Mouse (Mus musculus) midbrain, embryonic 12.5 days (tissue): ENCODE measurements around the gene Tyrp1. TPM values are rescaled to one million over a fixed set of nuclear protein-coding genes. Genes with fewer than 3 reads are reported as not detected.

Source experiments
- ATAC-seq: fragments of 200-750 bp; cut with Nextera tagmentation; 2 replicates; pipeline ENCODE4 v1.8.0; 2017; ENCODE audit warnings: low read depth, moderate TSS enrichment, moderate library complexity; ENCODE audit not compliant: low FRiP score
- H3K27ac ChIP-seq: fragments of 300-500 bp; sonication (generic); replicated peaks from 2 replicates; pipeline ENCODE4 v1.5.1; 2016; ENCODE audit warnings: mild to moderate bottlenecking
- H3K27me3 ChIP-seq: fragments of 300-500 bp; sonication (generic); 2 replicates; pipeline ENCODE4 v1.6.1; 2016; ENCODE audit warnings: mild to moderate bottlenecking
- H3K36me3 ChIP-seq: fragments of 300-500 bp; sonication (generic); 2 replicates; pipeline ENCODE4 v1.6.1; 2016
- H3K4me1 ChIP-seq: fragments of 300-500 bp; sonication (generic); 2 replicates; pipeline ENCODE4 v1.6.1; 2016
- H3K4me2 ChIP-seq: fragments of 300-500 bp; sonication (generic); replicated peaks from 2 replicates; pipeline ENCODE4 v1.6.1; 2016; ENCODE audit warnings: mild to moderate bottlenecking, moderate library complexity
- H3K4me3 ChIP-seq: fragments of 300-500 bp; sonication (generic); 2 replicates; pipeline ENCODE4 v1.5.1; 2016; ENCODE audit warnings: mild to moderate bottlenecking
- H3K9ac ChIP-seq: fragments of 300-500 bp; sonication (generic); replicated peaks from 2 replicates; pipeline ENCODE4 v1.6.1; 2016; ENCODE audit warnings: mild to moderate bottlenecking, moderate library complexity
- H3K9me3 ChIP-seq: fragments of 300-500 bp; sonication (generic); 2 replicates; pipeline ENCODE4 v1.6.1; 2016; ENCODE audit warnings: mild to moderate bottlenecking
- WGBS: fragments of 180-500 bp; shearing (Covaris S2); methylation state at CpG from one replicate; pipeline ENCODE4 v1.1.7; 2016; 5-methylcytosine and 5-hydroxymethylcytosine counted together
- polyA plus RNA-seq: library from polyadenylated mRNA; unstranded; fragments of >200 nt; fragmentation: Nextera tagmentation; extraction: Ambion mirVana; gene quantifications from 2 replicates; pipeline ENCODE4 v1.2.1, GENCODE M21; 2016

Gene Tyrp1
- polyA plus RNA-seq, 1 experiment from 2014 or later, result 0.31 TPM

GRCm38 (mm10) chr4:80863906-80864305 lies 30.0 kb downstream of the Tyrp1 start:
- H3K27me3 ChIP-seq, result no peaks in the 10 kb centered on the region
- H3K4me2 ChIP-seq, result no peak overlapping the region
- H3K4me1 ChIP-seq, result peaks cover 6% of the 10 kb centered on the region
- no peak overlapping the region for H3K9ac ChIP-seq
- H3K36me3 ChIP-seq, result no peaks in the 10 kb centered on the region
- no peaks in the 10 kb centered on the region for H3K9me3 ChIP-seq
- 66% methylated on average over 7 of the region's 7 CpGs for WGBS
- no peak overlapping the region for H3K27ac ChIP-seq
- H3K4me3 ChIP-seq, result no peak overlapping the region
- ATAC-seq, result no peak

GRCm38 (mm10) chr4:80864511-80864922 lies 30.6 kb downstream of the Tyrp1 start:
- Histone ChIP-seq H3K4me2 (peak overlapping the region; percentile 57), H3K9ac (peak overlapping the region; percentile 53), H3K4me3 (peak overlapping the region; percentile 33), H3K4me1 (peaks cover 6% of the 10 kb centered on the region), H3K36me3 (no peaks in the 10 kb centered on the region), H3K9me3 (no peaks in the 10 kb centered on the region), H3K27ac (0 out of 2 replicates have a peak overlapping the region, but pooled peaks have one; percentile 4), H3K27me3 (no peaks in the 10 kb centered on the region)
- 1% methylated on average over 17 of the region's 17 CpGs for WGBS
- peak; percentile 93 for ATAC-seq

DNA sequence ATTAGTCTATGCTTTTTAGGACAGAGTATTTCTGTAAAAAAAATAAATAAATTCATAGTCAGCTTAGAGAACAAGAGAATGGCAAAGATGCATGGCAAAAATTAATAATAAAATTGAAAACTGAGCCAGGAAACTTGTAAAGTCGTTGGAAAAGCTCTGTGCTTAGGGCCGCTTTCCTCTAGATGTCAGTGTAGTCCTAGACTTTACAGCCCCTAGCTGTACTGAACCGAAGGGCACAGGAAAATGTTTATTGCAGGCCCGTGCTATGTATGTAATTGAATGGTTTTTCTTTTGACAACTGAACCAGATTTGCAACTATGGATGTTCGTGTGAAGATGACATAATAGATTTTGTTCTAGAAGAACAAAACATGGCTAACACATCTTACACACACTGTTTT lies 32.1 kb downstream of the Tyrp1 start:
- WGBS, result 29% methylated on average over 5 of the region's 5 CpGs
- H3K4me2 ChIP-seq, result no peak overlapping the region
- no peaks in the 10 kb centered on the region for H3K9me3 ChIP-seq
- no peak overlapping the region for H3K4me3 ChIP-seq
- H3K27me3 ChIP-seq, result no peaks in the 10 kb centered on the region
- 0 out of 2 replicates have a peak, but pooled peaks have one; percentile 59 for ATAC-seq
- H3K27ac ChIP-seq, result no peak overlapping the region
- H3K36me3 ChIP-seq, result no peaks in the 10 kb centered on the region
- peaks cover 6% of the 10 kb centered on the region for H3K4me1 ChIP-seq
- no peak overlapping the region for H3K9ac ChIP-seq

- Histone ChIP-seq H3K9ac (no peak overlapping the region), H3K27me3 (no peaks in the 10 kb centered on the region), H3K4me2 (no peak overlapping the region), H3K27ac (no peak overlapping the region), H3K9me3 (no peaks in the 10 kb centered on the region), H3K36me3 (no peaks in the 10 kb centered on the region), H3K4me1 (peaks cover 3% of the 10 kb centered on the region), H3K4me3 (no peak overlapping the region)
- ATAC-seq, result no peak
- 65% methylated on average over 2 of the region's 2 CpGs for WGBS
Observed at GRCm38 (mm10) chr4:80869598-80869997, 35.7 kb downstream of the Tyrp1 start.

- no peak overlapping the region for H3K4me3 ChIP-seq
- H3K4me1 ChIP-seq, result no peaks in the 10 kb centered on the region
- ATAC-seq, result 0 out of 2 replicates have a peak, but pooled peaks have one; percentile 42
- H3K36me3 ChIP-seq, result no peaks in the 10 kb centered on the region
- H3K9ac ChIP-seq, result no peak overlapping the region
- 43% methylated on average over 6 of the region's 6 CpGs for WGBS
- no peaks in the 10 kb centered on the region for H3K27me3 ChIP-seq
- no peak overlapping the region for H3K4me2 ChIP-seq
- no peaks in the 10 kb centered on the region for H3K9me3 ChIP-seq
- H3K27ac ChIP-seq, result no peak overlapping the region
Observed at GRCm38 (mm10) chr4:80872847-80873644, 39.1 kb downstream of the Tyrp1 start.

DNA sequence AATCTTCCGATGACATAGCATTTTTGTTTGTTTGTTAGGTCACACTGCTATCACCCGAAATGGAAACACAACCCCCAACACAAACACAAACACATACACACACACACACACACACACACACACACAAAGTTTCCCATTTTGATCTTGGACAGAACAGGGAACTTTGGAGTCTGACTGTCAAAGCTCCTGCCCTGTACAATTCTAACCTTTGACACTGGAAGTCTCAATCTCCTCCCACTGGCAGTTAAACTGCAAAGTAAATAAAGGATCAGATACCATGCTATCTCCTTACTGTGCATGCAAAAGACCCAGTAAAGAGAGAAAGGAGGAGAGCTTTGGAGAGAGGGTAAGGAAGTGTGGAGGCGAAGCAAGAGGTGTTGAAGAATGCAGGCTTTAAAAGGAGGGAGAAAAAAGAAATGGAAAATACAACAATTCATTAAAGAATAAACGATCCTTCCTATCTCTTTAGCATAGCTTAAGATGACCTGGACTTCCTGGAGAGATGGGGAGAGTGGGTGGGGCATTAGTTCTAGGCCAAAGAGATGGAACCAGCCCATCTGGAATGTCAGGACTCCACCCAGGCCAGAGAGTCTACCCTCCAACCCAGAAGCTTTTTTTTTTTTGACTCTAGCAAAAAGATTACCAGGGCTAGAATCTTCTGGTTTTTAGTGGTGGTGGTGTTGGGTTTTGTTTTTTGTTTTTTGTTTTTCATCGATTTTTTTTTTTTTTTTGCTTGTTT lies 40.4 kb downstream of the Tyrp1 start:
- 60% methylated on average over 5 of the region's 5 CpGs for WGBS

GRCm38 (mm10) chr4:80875055-80875454 lies 41.1 kb downstream of the Tyrp1 start:
- H3K4me1 ChIP-seq, result no peaks in the 10 kb centered on the region
- H3K36me3 ChIP-seq, result no peaks in the 10 kb centered on the region
- ATAC-seq, result no peak
- H3K9ac ChIP-seq, result no peak overlapping the region
- no peaks in the 10 kb centered on the region for H3K9me3 ChIP-seq
- H3K4me3 ChIP-seq, result no peak overlapping the region
- 71% methylated on average over 4 of the region's 4 CpGs for WGBS
- no peaks in the 10 kb centered on the region for H3K27me3 ChIP-seq
- H3K27ac ChIP-seq, result no peak overlapping the region
- H3K4me2 ChIP-seq, result no peak overlapping the region

More for the DNA sequence above, 40.4 kb downstream of the Tyrp1 start:
- H3K4me3 ChIP-seq, result no peak overlapping the region
- no peaks in the 10 kb centered on the region for H3K9me3 ChIP-seq
- no peaks in the 10 kb centered on the region for H3K36me3 ChIP-seq
- no peak for ATAC-seq
- no peak overlapping the region for H3K27ac ChIP-seq
- no peak overlapping the region for H3K9ac ChIP-seq
- H3K27me3 ChIP-seq, result no peaks in the 10 kb centered on the region
- no peak overlapping the region for H3K4me2 ChIP-seq
- H3K4me1 ChIP-seq, result no peaks in the 10 kb centered on the region

DNA sequence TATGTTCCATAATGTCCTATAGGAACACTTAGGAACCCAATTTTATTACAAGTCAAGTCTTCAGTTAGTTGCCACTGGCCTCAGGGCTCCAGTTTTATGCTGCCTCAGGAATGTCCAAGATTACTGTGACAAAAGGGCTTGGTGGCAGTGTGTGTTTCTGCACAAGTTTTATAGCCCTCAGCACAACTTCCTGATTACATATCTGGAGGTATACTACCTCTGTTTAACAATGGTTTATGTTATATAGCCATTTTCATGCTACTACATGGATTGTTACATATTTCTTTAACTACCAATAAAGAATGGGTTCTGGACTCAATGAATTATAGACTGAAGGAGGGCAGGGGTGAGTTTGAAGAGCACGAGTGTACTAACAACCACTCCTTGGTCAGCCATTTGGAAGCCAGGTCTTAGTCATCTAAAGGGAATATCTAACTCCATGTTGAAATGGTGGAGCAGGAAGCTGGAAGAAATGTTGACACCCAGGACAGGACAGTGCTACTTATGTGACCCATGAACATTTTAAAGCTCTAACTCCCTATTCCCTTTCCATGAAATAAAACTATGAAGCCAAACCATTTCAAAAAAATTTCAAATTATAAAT lies 48.2 kb downstream of the Tyrp1 start:
- Histone ChIP-seq H3K4me2 (no peak overlapping the region), H3K4me1 (no peaks in the 10 kb centered on the region), H3K4me3 (no peak overlapping the region), H3K27me3 (no peaks in the 10 kb centered on the region), H3K9me3 (no peaks in the 10 kb centered on the region), H3K27ac (no peak overlapping the region), H3K9ac (no peak overlapping the region), H3K36me3 (no peaks in the 10 kb centered on the region)
- 88% methylated on average over 1 of the region's 1 CpGs for WGBS
- no peak for ATAC-seq

GRCm38 (mm10) chr4:80886631-80887030 lies 52.7 kb downstream of the Tyrp1 start:
- no peaks in the 10 kb centered on the region for H3K36me3 ChIP-seq
- no peak overlapping the region for H3K27ac ChIP-seq
- no peak overlapping the region for H3K9ac ChIP-seq
- H3K9me3 ChIP-seq, result no peaks in the 10 kb centered on the region
- H3K27me3 ChIP-seq, result no peaks in the 10 kb centered on the region
- H3K4me2 ChIP-seq, result no peak overlapping the region
- H3K4me1 ChIP-seq, result no peaks in the 10 kb centered on the region
- 88% methylated on average over 4 of the region's 4 CpGs for WGBS
- no peak overlapping the region for H3K4me3 ChIP-seq
- ATAC-seq, result no peak

DNA sequence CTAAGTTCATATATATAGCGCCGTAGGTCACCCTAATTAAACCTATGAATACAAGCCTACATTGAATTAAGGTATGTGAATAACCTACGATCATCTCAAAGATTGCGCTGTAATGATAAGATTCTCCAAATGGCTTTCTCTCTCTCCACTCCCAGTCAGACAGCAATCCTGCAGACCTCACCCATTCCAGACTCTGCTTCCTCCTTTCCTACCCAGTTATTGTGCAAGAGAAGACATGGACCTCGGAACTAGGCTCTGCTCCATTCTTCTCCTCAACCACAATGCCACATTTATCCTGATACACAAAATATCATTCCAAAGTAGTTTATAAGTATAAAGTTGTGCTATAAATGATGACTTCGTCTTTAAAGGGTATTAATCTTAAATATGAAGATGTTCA lies 57.1 kb downstream of the Tyrp1 start:
- WGBS, result 94% methylated on average over 6 of the region's 6 CpGs
- H3K9ac ChIP-seq, result no peak overlapping the region
- H3K9me3 ChIP-seq, result no peaks in the 10 kb centered on the region
- no peak overlapping the region for H3K27ac ChIP-seq
- no peaks in the 10 kb centered on the region for H3K36me3 ChIP-seq
- H3K4me3 ChIP-seq, result no peak overlapping the region
- H3K4me1 ChIP-seq, result 0 out of 2 replicates have a peak, but pooled peaks cover 4% of the 10 kb centered on the region
- no peak overlapping the region for H3K4me2 ChIP-seq
- H3K27me3 ChIP-seq, result no peaks in the 10 kb centered on the region
- no peak for ATAC-seq

DNA sequence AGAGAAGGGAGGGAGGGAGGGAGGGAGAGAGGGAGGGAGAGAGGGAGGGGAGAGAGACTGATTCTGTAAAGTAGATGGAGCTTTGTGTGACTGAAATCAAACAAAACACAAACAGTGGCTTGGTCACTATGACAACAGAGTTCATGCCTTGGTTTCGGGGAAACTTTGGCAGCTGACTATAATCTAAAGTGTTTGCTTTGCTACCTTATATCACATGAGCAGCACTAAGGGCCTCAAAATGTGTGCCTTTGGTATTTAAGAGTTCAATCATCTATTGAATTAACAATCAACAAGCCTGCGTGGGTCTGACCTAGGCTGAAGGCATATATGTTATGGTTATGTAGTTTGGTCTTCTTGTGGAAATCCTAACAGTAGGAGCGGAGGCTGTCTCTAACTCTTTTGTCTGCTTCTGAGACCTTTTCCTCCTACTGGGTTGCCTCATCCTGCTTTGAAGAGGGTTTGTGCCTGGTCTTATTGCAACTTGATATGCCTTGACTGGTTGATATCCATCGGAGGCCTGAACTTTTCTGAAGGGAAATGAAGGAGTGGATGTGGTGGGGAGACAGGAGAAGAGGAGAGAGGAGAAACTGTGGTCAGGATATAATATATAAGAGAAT lies 61.5 kb downstream of the Tyrp1 start:
- Histone ChIP-seq H3K4me3 (no peak overlapping the region), H3K36me3 (no peaks in the 10 kb centered on the region), H3K9ac (no peak overlapping the region), H3K4me1 (0 out of 2 replicates have a peak, but pooled peaks cover 4% of the 10 kb centered on the region), H3K9me3 (no peaks in the 10 kb centered on the region), H3K27ac (no peak overlapping the region), H3K4me2 (no peak overlapping the region), H3K27me3 (no peaks in the 10 kb centered on the region)
- 50% methylated on average over 4 of the region's 4 CpGs for WGBS
- no peak for ATAC-seq
